Mouse (Mus musculus): ENCODE data around the gene Ccdc136.

GRCm38 (mm10) chr6:29397575-29397974 is 1.5 kb downstream of the Ccdc136 start:
- TF ChIP-seq CTCF (IDR thresholded peaks at IDR 0.05; ENCODE audit: low read depth) = no peak
- no peak for TF ChIP-seq EP300 (IDR thresholded peaks at IDR 0.05; ENCODE audit: low read depth)
